Mouse (Mus musculus) inflammation-experienced regulatory T-cells (primary cell): Measurements from ENCODE around the gene Ust. TPM values are rescaled to one million over a fixed set of nuclear protein-coding genes. Genes with fewer than 3 reads are reported as not detected.

Source experiments
- polyA plus RNA-seq, 2 experiments: library from polyadenylated mRNA; unstranded; fragments of 100-300 nt; shearing (Covaris generic); gene quantifications; one replicate each; pipeline ENCODE4 v1.2.1; 2017

The Ust gene
- 1 to 10 TPM; 2.8 to 7.6 TPM for polyA plus RNA-seq

GRCm38 (mm10) chr10:8518141-8519013, at the start of gene Ust:
TSS of gene Ust (minus strand) at chr10:8518825.

